ENCODE assay signal across 8 mouse cellular contexts in the genomic region with DNA sequence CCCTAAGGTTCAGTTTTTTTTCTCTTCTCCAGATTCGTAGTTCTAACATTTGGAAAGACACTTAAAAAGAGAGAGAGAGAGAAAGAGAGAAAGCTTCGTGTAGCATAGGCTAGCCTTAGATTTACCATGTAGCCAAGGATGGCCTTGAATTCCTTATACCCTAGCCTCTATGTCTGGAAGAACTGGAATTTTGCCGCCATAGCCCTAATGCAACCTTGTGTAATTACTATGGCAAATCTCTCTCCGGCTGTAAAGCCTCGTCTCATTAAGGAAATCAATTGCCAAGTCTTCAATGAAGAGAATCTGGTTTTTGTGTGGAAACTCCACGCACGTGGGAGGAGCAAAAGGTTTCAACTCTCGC. TPM values are rescaled to one million over a fixed set of nuclear protein-coding genes. Genes with fewer than 3 reads are reported as not detected.
DNase-seq lines count a peak whose midpoint lies in the region; ATAC-seq and TF ChIP-seq lines count a peak whose summit lies in the region.

No protein-coding gene starts in this region.

- no peak overlapping the region for H3K9ac ChIP-seq in lung, embryonic 14.5 days
- H3K9ac ChIP-seq in intestine, embryonic 16.5 days (ENCODE audit: low read depth, low read length) = peak overlapping the region; percentile 76; the same call in 1 of the 2 replicates
- H3K9ac ChIP-seq in neural tube, embryonic 14.5 days (replicated peaks; ENCODE audit: low read depth, low read length) = no peak overlapping the region

- peak overlapping the region; percentile 90 for H3K4me2 ChIP-seq in lung, embryonic 14.5 days
- peak overlapping the region; percentile 81 for H3K4me2 ChIP-seq in intestine, embryonic 16.5 days (ENCODE audit: low read depth, low read length)
- H3K4me2 ChIP-seq in neural tube, embryonic 14.5 days (ENCODE audit: low read depth, low read length) = peak overlapping the region; percentile 67

- DNase-seq in lung, embryonic 14.5 days = no peak
- no peak for DNase-seq in lung, postnatal 36 days
- no peak for DNase-seq in forebrain, embryonic 10.5 days (ENCODE audit: extremely low spot score, low spot score)
- DNase-seq in thymus, postnatal 14 days = no peak
- no peak for DNase-seq in left cerebral cortex, postnatal 10 days (ENCODE audit: extremely low spot score in 1 of 2, low spot score in 2 of 2)
- DNase-seq in testis, postnatal 10 days (ENCODE audit: low spot score) = no peak

- no peaks in the 10 kb centered on the region for H3K4me1 ChIP-seq in lung, embryonic 14.5 days (ENCODE audit: insufficient read depth)
- H3K4me1 ChIP-seq in forebrain, embryonic 10.5 days = peaks cover 24% of the 10 kb centered on the region
- H3K4me1 ChIP-seq in intestine, embryonic 16.5 days (ENCODE audit: control insufficient read depth, insufficient read depth, low read length) = peaks cover 3% of the 10 kb centered on the region; the same call in 1 of the 2 replicates
- H3K4me1 ChIP-seq in neural tube, embryonic 14.5 days (ENCODE audit: control insufficient read depth, insufficient read depth, low read length) = no peaks in the 10 kb centered on the region; the same call in 1 of the 2 replicates

- no peak overlapping the region for H3K27ac ChIP-seq in lung, embryonic 14.5 days (ENCODE audit: low read depth)
- peak overlapping the region; percentile 92 for H3K27ac ChIP-seq in forebrain, embryonic 10.5 days
- no peak overlapping the region for H3K27ac ChIP-seq in intestine, embryonic 16.5 days (ENCODE audit: low read length)
- H3K27ac ChIP-seq in neural tube, embryonic 14.5 days (ENCODE audit: low read depth, low read length) = no peak overlapping the region

- H3K27me3 ChIP-seq in lung, embryonic 14.5 days (ENCODE audit: insufficient read depth, low read length) = peaks cover 10% of the 10 kb centered on the region
- H3K27me3 ChIP-seq in forebrain, embryonic 10.5 days (ENCODE audit: poor library complexity, severe bottlenecking) = peaks cover 36% of the 10 kb centered on the region
- peaks cover 5% of the 10 kb centered on the region; the same call in 1 of the 2 replicates for H3K27me3 ChIP-seq in intestine, embryonic 16.5 days (replicated peaks; ENCODE audit: control insufficient read depth, insufficient read depth, low read length)
- H3K27me3 ChIP-seq in neural tube, embryonic 14.5 days (ENCODE audit: control insufficient read depth, insufficient read depth, low read length) = no peaks in the 10 kb centered on the region

- peak overlapping the region; percentile 66 for H3K4me3 ChIP-seq in lung, embryonic 14.5 days (ENCODE audit: low read depth, low read length)
- peak overlapping the region; percentile 82 for H3K4me3 ChIP-seq in forebrain, embryonic 10.5 days
- peak overlapping the region; percentile 72 for H3K4me3 ChIP-seq in intestine, embryonic 16.5 days (ENCODE audit: low read length)
- peak overlapping the region; percentile 78 for H3K4me3 ChIP-seq in neural tube, embryonic 14.5 days (ENCODE audit: low read depth, low read length)

- 23% methylated on average over 8 of the region's 8 CpGs for WGBS in lung, embryonic 14.5 days
- 20% methylated on average over 8 of the region's 8 CpGs for WGBS in forebrain, embryonic 10.5 days
- WGBS in intestine, embryonic 16.5 days = 20% methylated on average over 8 of the region's 8 CpGs
- 18% methylated on average over 8 of the region's 8 CpGs for WGBS in neural tube, embryonic 14.5 days

- no peak; the same call in 1 of the 2 replicates for ATAC-seq in lung, embryonic 14.5 days (ENCODE audit: insufficient read depth)
- peak; percentile 32 for ATAC-seq in intestine, embryonic 16.5 days
- ATAC-seq in neural tube, embryonic 14.5 days (ENCODE audit: low read depth) = no peak; the same call in 1 of the 2 replicates

- H3K9me3 ChIP-seq in lung, embryonic 14.5 days (ENCODE audit: low read depth, low read length) = no peaks in the 10 kb centered on the region
- no peaks in the 10 kb centered on the region for H3K9me3 ChIP-seq in forebrain, embryonic 10.5 days
- H3K9me3 ChIP-seq in intestine, embryonic 16.5 days (ENCODE audit: control insufficient read depth, low read length) = no peaks in the 10 kb centered on the region
- H3K9me3 ChIP-seq in neural tube, embryonic 14.5 days (ENCODE audit: control insufficient read depth, low read length) = no peaks in the 10 kb centered on the region

- no peaks in the 10 kb centered on the region for H3K36me3 ChIP-seq in lung, embryonic 14.5 days (ENCODE audit: insufficient read depth)
- H3K36me3 ChIP-seq in forebrain, embryonic 10.5 days (replicated peaks) = no peaks in the 10 kb centered on the region
- no peaks in the 10 kb centered on the region for H3K36me3 ChIP-seq in intestine, embryonic 16.5 days (ENCODE audit: control insufficient read depth, insufficient read depth, low read length)
- no peaks in the 10 kb centered on the region for H3K36me3 ChIP-seq in neural tube, embryonic 14.5 days (ENCODE audit: control insufficient read depth, insufficient read depth, low read length)

- TF ChIP-seq CTCF in lung, embryonic 14.5 days (IDR thresholded peaks at IDR 0.05; ENCODE audit: low read depth) = no peak

- intact Hi-C loops in left cerebral cortex, postnatal 10 days (cut with DNase I) = loop anchor here (5.0 kb wide), 2 partner anchors 54 to 184 kb away; no protein-coding TSS in a partner anchor

RNA-seq across cellular contexts. Expression of a gene that starts 0.4 kb away (rescaled TPM):
- polyA plus RNA-seq in lung, embryonic 14.5 days (2014; fragmentation: Nextera tagmentation; extraction: Ambion mirVana) = 7.6 and 8.2 TPM in 2 replicates
- 10.7 and 11.6 TPM in 2 replicates for polyA plus RNA-seq in forebrain, embryonic 10.5 days (2016; fragmentation: Nextera tagmentation; extraction: Ambion mirVana)
- polyA plus RNA-seq in intestine, embryonic 16.5 days (2015; fragmentation: Nextera tagmentation; extraction: Ambion mirVana) = 3.9 TPM in 2 replicates
- polyA plus RNA-seq in neural tube, embryonic 14.5 days (2014; fragmentation: Nextera tagmentation; extraction: Ambion mirVana) = 17.5 and 20.3 TPM in 2 replicates
- 10 to 100 TPM; 61.0 to 65.4 TPM for total RNA-seq in left cerebral cortex, postnatal 10 days (2021)

RNA-seq across cellular contexts. Expression of a gene that starts 12.4 kb away (rescaled TPM):
- 7.1 and 7.8 TPM in 2 replicates for polyA plus RNA-seq in lung, embryonic 14.5 days (2014; fragmentation: Nextera tagmentation; extraction: Ambion mirVana)
- polyA plus RNA-seq in forebrain, embryonic 10.5 days (2016; fragmentation: Nextera tagmentation; extraction: Ambion mirVana) = 19.8 and 20.3 TPM in 2 replicates
- polyA plus RNA-seq in intestine, embryonic 16.5 days (2015; fragmentation: Nextera tagmentation; extraction: Ambion mirVana) = 6.7 and 8.6 TPM in 2 replicates
- polyA plus RNA-seq in neural tube, embryonic 14.5 days (2014; fragmentation: Nextera tagmentation; extraction: Ambion mirVana) = 22.8 and 25.2 TPM in 2 replicates
- 10 to 100 TPM; 38.1 to 39.5 TPM for total RNA-seq in left cerebral cortex, postnatal 10 days (2021)

RNA-seq across cellular contexts. Expression of a gene that starts 26.9 kb away (rescaled TPM):
- 331 and 340 TPM in 2 replicates for polyA plus RNA-seq in lung, embryonic 14.5 days (2014; fragmentation: Nextera tagmentation; extraction: Ambion mirVana)
- polyA plus RNA-seq in forebrain, embryonic 10.5 days (2016; fragmentation: Nextera tagmentation; extraction: Ambion mirVana) = 496 and 515 TPM in 2 replicates
- polyA plus RNA-seq in intestine, embryonic 16.5 days (2015; fragmentation: Nextera tagmentation; extraction: Ambion mirVana) = 306 and 324 TPM in 2 replicates
- polyA plus RNA-seq in neural tube, embryonic 14.5 days (2014; fragmentation: Nextera tagmentation; extraction: Ambion mirVana) = 223 and 227 TPM in 2 replicates
- total RNA-seq in left cerebral cortex, postnatal 10 days (2021) = 100 to 1,000 TPM; 102 to 114 TPM

RNA-seq across cellular contexts. Expression of a gene that starts 32.8 kb away (rescaled TPM):
- polyA plus RNA-seq in lung, embryonic 14.5 days (2014; fragmentation: Nextera tagmentation; extraction: Ambion mirVana) = 19.2 and 21.4 TPM in 2 replicates
- polyA plus RNA-seq in forebrain, embryonic 10.5 days (2016; fragmentation: Nextera tagmentation; extraction: Ambion mirVana) = 22.2 and 24.4 TPM in 2 replicates
- polyA plus RNA-seq in intestine, embryonic 16.5 days (2015; fragmentation: Nextera tagmentation; extraction: Ambion mirVana) = 29.6 and 30.3 TPM in 2 replicates
- polyA plus RNA-seq in neural tube, embryonic 14.5 days (2014; fragmentation: Nextera tagmentation; extraction: Ambion mirVana) = 24.6 and 26.4 TPM in 2 replicates
- 10 to 100 TPM; 24.3 to 32.6 TPM for total RNA-seq in left cerebral cortex, postnatal 10 days (2021)

RNA-seq across cellular contexts. Expression of a gene that starts 48.1 kb away (rescaled TPM):
- 19.4 and 20.8 TPM in 2 replicates for polyA plus RNA-seq in lung, embryonic 14.5 days (2014; fragmentation: Nextera tagmentation; extraction: Ambion mirVana)
- 23.1 and 27.3 TPM in 2 replicates for polyA plus RNA-seq in forebrain, embryonic 10.5 days (2016; fragmentation: Nextera tagmentation; extraction: Ambion mirVana)
- polyA plus RNA-seq in intestine, embryonic 16.5 days (2015; fragmentation: Nextera tagmentation; extraction: Ambion mirVana) = 16.1 and 16.2 TPM in 2 replicates
- polyA plus RNA-seq in neural tube, embryonic 14.5 days (2014; fragmentation: Nextera tagmentation; extraction: Ambion mirVana) = 18.9 and 21.6 TPM in 2 replicates
- 10 to 100 TPM in 1 of 2 experiments, 1 to 10 TPM in 1; 8.4 to 10.8 TPM for total RNA-seq in left cerebral cortex, postnatal 10 days (2021)
